Mouse (Mus musculus) gastrocnemius, adult 2 months (tissue): ENCODE data around the gene Amer3. TPM values are rescaled to one million over a fixed set of nuclear protein-coding genes. Genes with fewer than 3 reads are reported as not detected.

ENCODE experiments used
- DNase-seq: peaks from one replicate; pipeline ENCODE4 v3.0.0; 2022
- H3K27ac ChIP-seq: fragments of 200-600 bp; 2 replicates; pipeline ENCODE4 v1.8.1; 2022; ENCODE audit warnings: mild to moderate bottlenecking
- H3K4me3 ChIP-seq: fragments of 200-600 bp; 2 replicates; pipeline ENCODE4 v1.8.1; 2022; ENCODE audit warnings: mild to moderate bottlenecking, moderate library complexity
- CTCF ChIP-seq: fragments of 200-600 bp; IDR thresholded peaks from 2 replicates; pipeline ENCODE4 v1.8.1; 2022; ENCODE audit warnings: antibody characterized with exemption, mild to moderate bottlenecking, moderate library complexity
- intact Hi-C: fragments of 180-260 bp; cut with DNase I; formaldehyde crosslinking; loops from one replicate; pipeline ENCODE4 v1.15.1; 2025
- total RNA-seq, 2 experiments: library from RNA; stranded (reverse); gene quantifications; 2 replicates each; pipeline ENCODE4 v1.2.3; 2021

Gene Amer3
- total RNA-seq, 2 experiments from 2014 or later: not detected

- no peak overlapping the region for H3K4me3 ChIP-seq
- intact Hi-C loops: no loop called here
- no peak for TF ChIP-seq CTCF
- no peak overlapping the region for H3K27ac ChIP-seq
- peak; percentile 21 for DNase-seq
Measured at GRCm38 (mm10) chr1:34635711-34636110, 56.3 kb downstream of the Amer3 start.

Other genes starting within 250 kb of the Amer3 start
- 10 to 100 TPM; 10.8 to 13.6 TPM for gene Ccdc115, start 140.0 kb upstream of the Amer3 start, total RNA-seq
- 10 to 100 TPM in 1 of 2 experiments, 1 to 10 TPM in 1; 8.7 to 14.0 TPM for gene Imp4, start 139.8 kb upstream of the Amer3 start, total RNA-seq
- 1 to 10 TPM; 1.8 to 2.3 TPM for gene Ptpn18, start 119.9 kb upstream of the Amer3 start, total RNA-seq
- not detected for gene Prss39, start 81.2 kb upstream of the Amer3 start, total RNA-seq
- not detected for gene Cfc1, start 44.0 kb upstream of the Amer3 start, total RNA-seq
- not detected for gene Prss40, start 18.7 kb upstream of the Amer3 start, total RNA-seq